Mouse (Mus musculus) yolk sac, embryonic 10.5 days (tissue): ENCODE measurements around the gene Esr2.
A peak's percentile ranks its signal among the peaks of the same experiment; 100 is the strongest.
"Not testable (repeated sequence)": the region's sequence is repeated elsewhere in the genome, so short reads cannot be mapped to it uniquely, and the experiment has no call there.

Source experiments
- DNase-seq: peaks from one replicate; pipeline ENCODE4 v3.0.0-alpha.2; 2017; ENCODE audit warnings: low spot score

The Esr2 gene

GRCm38 (mm10) chr12:76177000-76177863 is at the start of gene Esr2:
Gene Esr2, minus strand, starts transcription at chr12:76177259.
- DNase-seq, result no peak

- not testable (repeated sequence) for DNase-seq
These were observed 45.0 kb upstream of the Esr2 start for GRCm38 (mm10) chr12:76222104-76222503.

GRCm38 (mm10) chr12:76216716-76217115 is 39.7 kb upstream of the Esr2 start:
- no peak for DNase-seq

GRCm38 (mm10) chr12:76215121-76215520 is 38.1 kb upstream of the Esr2 start:
- no peak for DNase-seq

- no peak for DNase-seq
These were observed 32.4 kb upstream of the Esr2 start for GRCm38 (mm10) chr12:76209429-76209974.

- no peak for DNase-seq
These were observed 23.3 kb upstream of the Esr2 start for GRCm38 (mm10) chr12:76200326-76200725.

- DNase-seq, result no peak
These were observed 20.0 kb upstream of the Esr2 start for GRCm38 (mm10) chr12:76197071-76197470.

GRCm38 (mm10) chr12:76196709-76197054 is 19.6 kb upstream of the Esr2 start:
- peak; percentile 65 for DNase-seq

GRCm38 (mm10) chr12:76195912-76196708 is 19.1 kb upstream of the Esr2 start:
- DNase-seq, result peak; percentile 88

- no peak for DNase-seq
These were observed 17.5 kb upstream of the Esr2 start for GRCm38 (mm10) chr12:76194526-76194925.

GRCm38 (mm10) chr12:76190940-76191339 is 13.9 kb upstream of the Esr2 start:
- DNase-seq, result no peak

GRCm38 (mm10) chr12:76187849-76188248 is 10.8 kb upstream of the Esr2 start:
- DNase-seq, result no peak

- DNase-seq, result no peak
These were observed 9.4 kb upstream of the Esr2 start for GRCm38 (mm10) chr12:76186473-76186872.

GRCm38 (mm10) chr12:76185167-76185816 is 8.2 kb upstream of the Esr2 start:
- DNase-seq, result no peak

- no peak for DNase-seq
These were observed 7.2 kb upstream of the Esr2 start for GRCm38 (mm10) chr12:76184271-76184670.

GRCm38 (mm10) chr12:76182831-76183230 is 5.8 kb upstream of the Esr2 start:
- no peak for DNase-seq

GRCm38 (mm10) chr12:76181471-76181870 is 4.4 kb upstream of the Esr2 start:
- no peak for DNase-seq

- DNase-seq, result no peak
These were observed 3.4 kb upstream of the Esr2 start for GRCm38 (mm10) chr12:76180442-76180841.

- DNase-seq, result no peak
These were observed 2.5 kb upstream of the Esr2 start for GRCm38 (mm10) chr12:76179527-76179926.

GRCm38 (mm10) chr12:76179051-76179450 is 2.0 kb upstream of the Esr2 start:
- no peak for DNase-seq

- DNase-seq, result peak; percentile 58
These were observed 932 bp upstream of the Esr2 start for GRCm38 (mm10) chr12:76177864-76178518.

GRCm38 (mm10) chr12:76165641-76166040 is 11.4 kb downstream of the Esr2 start:
- DNase-seq, result no peak
